Comparison of ENCODE assay signal across 8 mouse cellular contexts in the genomic region with DNA sequence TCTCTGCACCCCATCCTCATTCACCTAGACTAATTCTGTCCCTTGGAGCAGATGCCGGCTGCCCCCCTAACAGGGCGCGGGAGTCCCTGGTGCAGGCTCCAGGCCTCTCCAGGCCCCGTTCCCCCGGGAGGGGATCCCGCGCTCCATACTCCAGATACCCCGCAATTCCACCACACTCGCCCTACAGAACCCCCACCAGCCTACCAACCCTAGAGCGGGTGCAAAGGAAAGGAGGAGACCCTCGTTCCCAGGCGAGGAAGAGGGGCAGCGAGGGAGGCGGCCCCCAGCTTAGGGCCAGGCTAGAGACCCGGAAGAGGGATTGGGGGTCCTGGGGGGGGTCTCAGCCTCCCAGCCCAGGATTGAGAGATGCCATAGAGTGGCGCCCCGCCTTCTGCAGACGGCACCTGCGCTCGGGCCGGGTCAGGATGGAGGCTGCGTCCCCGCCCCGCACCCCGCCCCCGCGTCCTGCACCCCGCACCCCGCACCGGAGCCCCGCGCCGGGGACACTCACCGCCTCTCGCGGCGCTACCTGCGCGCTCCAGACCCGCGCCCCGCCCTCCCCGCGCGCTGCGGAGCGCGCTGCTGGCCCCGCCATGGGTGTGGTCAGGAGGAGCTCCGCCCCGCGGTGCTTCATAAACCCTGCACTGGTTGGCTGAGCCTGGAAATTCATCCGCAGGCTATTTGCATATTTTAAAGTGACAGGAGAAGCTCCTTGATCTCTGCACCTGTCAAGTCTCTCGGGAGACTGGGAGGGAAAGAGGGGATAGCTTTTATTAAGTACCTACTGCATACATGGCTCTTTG. TPM values are rescaled to one million over a fixed set of nuclear protein-coding genes. Genes with fewer than 3 reads are reported as not detected.
DNase-seq lines count a peak whose midpoint lies in the region; ATAC-seq and TF ChIP-seq lines count a peak whose summit lies in the region.

A gene (minus strand): TSS at position 595 of the 803 bp plus-strand sequence.

- peak within 1 kb of the TSS; percentile 53 for H3K9ac ChIP-seq in limb, embryonic 11.5 days (ENCODE audit: low read length)
- H3K9ac ChIP-seq in midbrain, embryonic 12.5 days (replicated peaks) = peak within 1 kb of the TSS; percentile 89

- TF ChIP-seq CTCF in kidney, adult 2 months (conservative IDR thresholded peaks at IDR 0.05; ENCODE audit: insufficient read depth, insufficient read length, low read depth, low read length) = no peak

- peak within 1 kb of the TSS; percentile 91 for H3K4me2 ChIP-seq in limb, embryonic 11.5 days (ENCODE audit: low read depth, severe bottlenecking)
- H3K4me2 ChIP-seq in midbrain, embryonic 12.5 days (replicated peaks) = peak within 1 kb of the TSS; percentile 83

- H3K4me1 ChIP-seq in kidney, adult 2 months (ENCODE audit: control insufficient read depth, insufficient read depth, low read length) = no peaks in the 10 kb centered on the region
- H3K4me1 ChIP-seq in limb, embryonic 11.5 days (ENCODE audit: control insufficient read depth, insufficient read depth, low read length) = peaks cover 3% of the 10 kb centered on the region
- peaks cover 48% of the 10 kb centered on the region for H3K4me1 ChIP-seq in midbrain, embryonic 12.5 days

- H3K4me3 ChIP-seq in kidney, adult 2 months (ENCODE audit: insufficient read depth, low read depth, low read length) = peak within 1 kb of the TSS; percentile 38
- peak within 1 kb of the TSS; percentile 48 for H3K4me3 ChIP-seq in limb, embryonic 11.5 days (ENCODE audit: low read depth, low read length)
- H3K4me3 ChIP-seq in midbrain, embryonic 12.5 days = peak within 1 kb of the TSS; percentile 78

- 0 out of 2 replicates have a peak, but pooled peaks have one; percentile 53 for ATAC-seq in limb, embryonic 11.5 days (ENCODE audit: insufficient number of reproducible peaks, low FRiP score, low TSS enrichment, low read depth)
- peak; percentile 84 for ATAC-seq in midbrain, embryonic 12.5 days (ENCODE audit: low FRiP score, low read depth)

- no peaks in the 10 kb centered on the region for H3K9me3 ChIP-seq in limb, embryonic 11.5 days (ENCODE audit: control insufficient read depth, low read length)
- no peaks in the 10 kb centered on the region for H3K9me3 ChIP-seq in midbrain, embryonic 12.5 days

- no peak for TF ChIP-seq POLR2A in kidney, adult 2 months (IDR thresholded peaks at IDR 0.05; ENCODE audit: low read depth, low read length)

- H3K36me3 ChIP-seq in kidney, adult 2 months (ENCODE audit: control insufficient read depth, insufficient read depth, low read length) = no peaks in the 10 kb centered on the region
- no peaks in the 10 kb centered on the region for H3K36me3 ChIP-seq in limb, embryonic 11.5 days (ENCODE audit: control insufficient read depth, insufficient read depth, low read length)
- no peaks in the 10 kb centered on the region for H3K36me3 ChIP-seq in midbrain, embryonic 12.5 days

- WGBS in kidney, adult 2 months = 2% methylated on average over 44 of the region's 54 CpGs
- WGBS in limb, embryonic 11.5 days = under 1% methylated on average over 47 of the region's 54 CpGs
- 2% methylated on average over 37 of the region's 54 CpGs for WGBS in midbrain, embryonic 12.5 days

- no peaks in the 10 kb centered on the region for H3K27me3 ChIP-seq in kidney, adult 2 months (replicated peaks; ENCODE audit: control insufficient read depth, insufficient read depth, low read length)
- peaks cover 27% of the 10 kb centered on the region for H3K27me3 ChIP-seq in limb, embryonic 11.5 days (ENCODE audit: control insufficient read depth, insufficient read depth, low read length)
- H3K27me3 ChIP-seq in midbrain, embryonic 12.5 days = peaks cover 20% of the 10 kb centered on the region

- no peak within 1 kb of the TSS for H3K27ac ChIP-seq in kidney, adult 2 months (ENCODE audit: insufficient read depth, low read depth, low read length)
- no peak within 1 kb of the TSS for H3K27ac ChIP-seq in limb, embryonic 11.5 days (replicated peaks; ENCODE audit: low read depth, low read length)
- 0 out of 2 replicates have a peak within 1 kb of the TSS, but pooled peaks have one; percentile 44 for H3K27ac ChIP-seq in midbrain, embryonic 12.5 days (replicated peaks)

- DNase-seq in gastrocnemius, adult 18-20 months (ENCODE audit: low spot score) = peak; percentile 15
- no peak for DNase-seq in gastrocnemius, adult 8-10 months (ENCODE audit: low spot score in 2 of 2)
- peak; percentile 92 for DNase-seq in embryo, embryonic 11 days
- peak; percentile 59 to 69 for DNase-seq in heart, adult 18-20 months
- DNase-seq in kidney, adult 2 months = peak; percentile 71
- peak; percentile 80 for DNase-seq in limb, embryonic 11.5 days (ENCODE audit: low spot score)
- DNase-seq in spleen, adult 18-20 months = peak; percentile 75 to 86

RNA-seq across cellular contexts. Expression of the gene that starts here (rescaled TPM):
- not detected for total RNA-seq in gastrocnemius, adult 18-20 months (2021)
- under 1 TPM in 2 of 4 experiments, not detected in 2; 0.08 to 0.65 TPM for total RNA-seq in gastrocnemius, adult 8-10 months (2022)
- 1 to 10 TPM in 1 of 2 experiments, under 1 TPM in 1; 0.79 to 2.4 TPM for total RNA-seq in heart, adult 18-20 months (2021)
- polyA plus RNA-seq in kidney, adult 2 months (2012; rRNA removed) = 4.2 and 9.5 TPM in 2 replicates
- 2.7 and 3.4 TPM in 2 replicates for polyA plus RNA-seq in limb, embryonic 11.5 days (2014; fragmentation: Nextera tagmentation; extraction: Ambion mirVana)
- polyA plus RNA-seq in midbrain, embryonic 12.5 days (2016; fragmentation: Nextera tagmentation; extraction: Ambion mirVana) = 39.2 and 43.7 TPM in 2 replicates

Comparison
In these comparisons a context has a peak if more than half of its experiments do, and no peak if none do; other contexts are left out.
1. Peak in DNase-seq in gastrocnemius, adult 18-20 months; RNA of the gene not detected or under 1 TPM.
2. DNase-seq: peak in embryo, embryonic 11 days (single experiment), heart, adult 18-20 months (2 of 2), kidney, adult 2 months (single experiment), limb, embryonic 11.5 days (single experiment) and spleen, adult 18-20 months (2 of 2); none in gastrocnemius, adult 8-10 months (0 of 2).
3. Peak in every context shown above with its lines, with median percentiles within 50 percentile points of each other: H3K4me3 ChIP-seq.